Mouse (Mus musculus): Measurements from ENCODE around the gene Crlf1. TPM values are rescaled to one million over a fixed set of nuclear protein-coding genes. Genes with fewer than 3 reads are reported as not detected.

Gene Crlf1
- polyA plus RNA-seq, 1 experiment: 3.4 TPM

DNA sequence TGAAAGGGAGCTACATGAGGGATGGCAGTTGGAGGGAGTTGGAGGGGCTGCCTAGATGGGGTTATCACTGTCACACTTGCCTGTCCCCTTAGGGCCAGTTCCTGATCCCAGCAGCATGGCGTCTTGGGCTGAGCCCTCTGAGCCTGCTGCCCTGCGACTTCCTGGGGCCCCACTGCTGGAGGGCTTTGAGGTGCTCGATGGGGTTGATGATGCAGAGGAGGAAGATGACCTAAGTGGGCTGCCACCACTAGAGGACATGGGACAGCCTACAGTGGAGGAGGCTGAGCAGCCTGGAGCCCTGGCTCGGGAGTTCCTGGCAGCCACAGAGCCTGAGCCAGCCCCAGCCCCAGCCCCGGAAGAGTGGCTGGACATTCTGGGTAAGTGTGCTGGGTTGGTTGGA is 36.3 kb downstream of the Crlf1 start:
- Histone ChIP-seq H3K4me3 (ENCODE audit: extremely low read depth, insufficient read depth, insufficient read length) (no peak overlapping the region), H3K27ac (ENCODE audit: insufficient read depth, low read length) (no peak overlapping the region)
- TF ChIP-seq CTCF (IDR thresholded peaks at IDR 0.05; ENCODE audit: extremely low read depth, insufficient read depth, insufficient read length, insufficient replicate concordance) (no peak), POLR2A (IDR thresholded peaks at IDR 0.05; ENCODE audit: low read depth, low read length) (no peak)

DNA sequence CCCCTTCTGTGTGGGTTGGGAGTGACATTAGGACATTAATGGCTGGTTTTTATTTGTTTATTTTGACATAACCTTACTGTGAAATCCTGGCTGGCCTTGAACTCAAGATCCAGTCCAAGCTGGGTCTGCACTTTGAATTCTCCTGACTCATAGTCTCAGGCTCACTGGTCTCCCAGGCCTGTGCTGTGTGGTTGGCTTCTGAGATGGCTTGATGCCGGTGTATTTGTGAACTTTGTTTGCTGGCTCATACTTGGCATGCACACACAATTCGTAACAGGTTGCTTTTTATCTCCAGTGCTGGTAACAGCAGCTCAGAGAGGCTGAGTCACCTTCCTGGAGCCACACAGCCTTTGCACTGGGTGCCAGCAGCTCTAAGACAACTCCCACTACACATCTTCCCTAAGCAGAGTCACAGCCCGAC is 36.8 kb downstream of the Crlf1 start:
- no peak for DNase-seq (ENCODE audit: low read depth in 1 of 2, low spot score in 2 of 2)
- WGBS: 88% methylated on average over 3 of the region's 3 CpGs
- no peak for TF ChIP-seq POLR2A (IDR thresholded peaks at IDR 0.05; ENCODE audit: low read depth, low read length)
- TF ChIP-seq CTCF (IDR thresholded peaks at IDR 0.05; ENCODE audit: extremely low read depth, insufficient read depth, insufficient read length, insufficient replicate concordance): no peak
- Histone ChIP-seq H3K27me3 (ENCODE audit: control insufficient read depth, insufficient read depth, low read length) (no peaks in the 10 kb centered on the region), H3K4me1 (ENCODE audit: control insufficient read depth, insufficient read depth, insufficient read length) (peaks cover 6% of the 10 kb centered on the region; the same call in 1 of the 2 replicates), H3K27ac (ENCODE audit: insufficient read depth, low read length) (no peak overlapping the region), H3K4me3 (ENCODE audit: extremely low read depth, insufficient read depth, insufficient read length) (no peak overlapping the region), H3K36me3 (ENCODE audit: control insufficient read depth, insufficient read depth, low read length) (peaks cover 32% of the 10 kb centered on the region)

More for the DNA sequence above, 36.3 kb downstream of the Crlf1 start:
- H3K27me3 ChIP-seq (ENCODE audit: control insufficient read depth, insufficient read depth, low read length): no peaks in the 10 kb centered on the region
- peaks cover 6% of the 10 kb centered on the region; the same call in 1 of the 2 replicates for H3K4me1 ChIP-seq (ENCODE audit: control insufficient read depth, insufficient read depth, insufficient read length)
- H3K36me3 ChIP-seq (ENCODE audit: control insufficient read depth, insufficient read depth, low read length): peaks cover 27% of the 10 kb centered on the region
- 45% methylated on average over 5 of the region's 5 CpGs for WGBS
- DNase-seq (ENCODE audit: low read depth in 1 of 2, low spot score in 2 of 2): no peak

DNA sequence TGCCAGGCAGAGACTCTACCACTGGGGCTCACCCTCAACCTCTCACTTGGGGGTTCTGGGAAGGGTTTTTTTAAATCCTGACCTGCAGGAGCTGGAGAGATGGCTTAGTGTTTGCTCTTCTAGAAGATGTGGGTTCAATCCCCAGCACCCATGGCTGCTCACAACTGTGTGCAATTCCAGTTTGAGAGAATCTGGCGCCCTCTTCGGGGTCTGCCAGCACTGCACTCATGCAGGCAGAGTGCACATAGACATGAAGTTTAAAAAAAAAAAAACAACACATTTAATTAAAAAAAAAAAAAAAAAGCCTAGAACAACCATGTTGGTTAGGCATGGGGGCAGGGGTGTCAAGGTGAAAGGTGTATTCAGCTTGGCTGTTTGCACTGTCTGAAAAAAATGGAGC is 37.4 kb downstream of the Crlf1 start:
- Histone ChIP-seq H3K27ac (ENCODE audit: insufficient read depth, low read length) (no peak overlapping the region), H3K27me3 (ENCODE audit: control insufficient read depth, insufficient read depth, low read length) (no peaks in the 10 kb centered on the region), H3K36me3 (ENCODE audit: control insufficient read depth, insufficient read depth, low read length) (peaks cover 32% of the 10 kb centered on the region), H3K4me1 (ENCODE audit: control insufficient read depth, insufficient read depth, insufficient read length) (peaks cover 6% of the 10 kb centered on the region; the same call in 1 of the 2 replicates), H3K4me3 (ENCODE audit: extremely low read depth, insufficient read depth, insufficient read length) (no peak overlapping the region)
- 91% methylated on average over 2 of the region's 2 CpGs for WGBS
- DNase-seq (ENCODE audit: low read depth in 1 of 2, low spot score in 2 of 2): no peak
- TF ChIP-seq POLR2A (IDR thresholded peaks at IDR 0.05; ENCODE audit: low read depth, low read length): no peak
- no peak for TF ChIP-seq CTCF (IDR thresholded peaks at IDR 0.05; ENCODE audit: extremely low read depth, insufficient read depth, insufficient read length, insufficient replicate concordance)

DNA sequence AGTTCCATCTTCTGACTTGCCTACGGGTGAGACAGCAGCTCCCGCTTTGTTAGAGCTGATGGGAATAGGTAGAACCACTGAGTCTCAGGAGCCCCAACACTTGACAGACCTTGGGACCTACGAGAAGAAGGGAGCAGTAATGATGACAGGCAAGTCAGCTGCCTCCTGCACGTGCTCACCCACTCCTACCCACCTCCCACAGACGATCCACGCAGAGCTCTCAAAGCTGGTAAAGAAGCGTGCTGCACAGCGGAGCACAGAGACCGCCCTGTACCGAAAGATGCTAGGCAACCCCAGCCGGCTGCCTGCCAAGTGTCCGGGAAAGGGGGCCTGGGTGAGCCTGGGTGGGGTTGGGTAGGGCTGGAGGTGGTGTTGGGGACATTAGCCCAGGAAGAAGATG is 41.3 kb downstream of the Crlf1 start:
- no peak overlapping the region for H3K4me3 ChIP-seq (ENCODE audit: extremely low read depth, insufficient read depth, insufficient read length)
- 96% methylated on average over 12 of the region's 12 CpGs for WGBS
- TF ChIP-seq POLR2A (IDR thresholded peaks at IDR 0.05; ENCODE audit: low read depth, low read length) (no peak), CTCF (IDR thresholded peaks at IDR 0.05; ENCODE audit: extremely low read depth, insufficient read depth, insufficient read length, insufficient replicate concordance) (no peak)
- H3K4me1 ChIP-seq (ENCODE audit: control insufficient read depth, insufficient read depth, insufficient read length): peaks cover 8% of the 10 kb centered on the region; the same call in 1 of the 2 replicates
- DNase-seq (ENCODE audit: low read depth in 1 of 2, low spot score in 2 of 2): no peak
- no peaks in the 10 kb centered on the region for H3K27me3 ChIP-seq (ENCODE audit: control insufficient read depth, insufficient read depth, low read length)
- no peak overlapping the region for H3K27ac ChIP-seq (ENCODE audit: insufficient read depth, low read length)
- peaks cover 32% of the 10 kb centered on the region for H3K36me3 ChIP-seq (ENCODE audit: control insufficient read depth, insufficient read depth, low read length)

DNA sequence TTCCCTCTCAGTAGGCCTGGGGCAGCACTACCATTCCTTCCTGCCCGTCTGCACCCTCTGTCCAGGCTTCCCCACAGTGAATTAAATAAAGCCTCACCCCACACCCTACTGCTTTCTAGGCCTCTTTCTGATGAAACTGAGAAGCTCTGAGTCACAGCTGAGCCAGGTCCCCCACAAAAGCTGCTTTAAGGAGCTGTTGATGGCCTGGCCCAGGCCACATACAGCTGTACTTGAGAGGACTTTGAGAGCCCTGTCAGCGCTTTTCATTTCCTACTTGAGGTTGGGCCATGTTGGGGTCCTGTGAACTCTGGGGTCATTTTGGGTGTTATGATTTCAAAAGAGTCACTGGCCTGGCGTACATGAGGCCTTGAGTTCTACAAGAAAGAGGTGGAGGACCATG is 42.3 kb downstream of the Crlf1 start:
- Histone ChIP-seq H3K27ac (ENCODE audit: insufficient read depth, low read length) (no peak overlapping the region), H3K4me3 (ENCODE audit: extremely low read depth, insufficient read depth, insufficient read length) (no peak overlapping the region), H3K27me3 (ENCODE audit: control insufficient read depth, insufficient read depth, low read length) (no peaks in the 10 kb centered on the region), H3K36me3 (ENCODE audit: control insufficient read depth, insufficient read depth, low read length) (peaks cover 29% of the 10 kb centered on the region), H3K4me1 (ENCODE audit: control insufficient read depth, insufficient read depth, insufficient read length) (peaks cover 8% of the 10 kb centered on the region; the same call in 1 of the 2 replicates)
- no peak for DNase-seq (ENCODE audit: low read depth in 1 of 2, low spot score in 2 of 2)
- 93% methylated on average over 3 of the region's 3 CpGs for WGBS
- TF ChIP-seq POLR2A (IDR thresholded peaks at IDR 0.05; ENCODE audit: low read depth, low read length) (no peak), CTCF (IDR thresholded peaks at IDR 0.05; ENCODE audit: extremely low read depth, insufficient read depth, insufficient read length, insufficient replicate concordance) (no peak)

DNA sequence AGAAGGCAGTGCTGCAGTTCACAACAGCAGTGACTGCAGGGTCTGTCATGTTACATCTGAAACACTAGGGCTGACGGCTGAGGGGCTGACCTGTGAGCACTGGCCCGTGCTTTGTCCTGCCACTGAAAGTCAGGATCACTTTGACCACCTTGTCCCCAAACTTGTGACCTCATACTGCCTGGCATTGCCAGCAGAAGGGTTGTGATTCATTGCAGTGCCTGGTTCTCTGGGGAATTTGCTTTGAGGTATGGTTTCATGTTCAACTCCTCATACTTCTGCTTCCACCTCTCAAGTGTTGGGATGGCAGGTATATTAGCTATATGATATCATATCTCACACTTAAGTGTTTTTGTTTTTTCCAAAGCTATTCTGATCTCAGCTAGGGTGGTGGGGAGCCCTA is 42.7 kb downstream of the Crlf1 start:
- no peaks in the 10 kb centered on the region for H3K27me3 ChIP-seq (ENCODE audit: control insufficient read depth, insufficient read depth, low read length)
- H3K36me3 ChIP-seq (ENCODE audit: control insufficient read depth, insufficient read depth, low read length): peaks cover 28% of the 10 kb centered on the region
- WGBS: 95% methylated on average over 2 of the region's 2 CpGs
- no peak overlapping the region for H3K4me3 ChIP-seq (ENCODE audit: extremely low read depth, insufficient read depth, insufficient read length)
- no peak overlapping the region for H3K27ac ChIP-seq (ENCODE audit: insufficient read depth, low read length)
- peaks cover 13% of the 10 kb centered on the region; the same call in 1 of the 2 replicates for H3K4me1 ChIP-seq (ENCODE audit: control insufficient read depth, insufficient read depth, insufficient read length)
- no peak for DNase-seq (ENCODE audit: low read depth in 1 of 2, low spot score in 2 of 2)
- TF ChIP-seq POLR2A (IDR thresholded peaks at IDR 0.05; ENCODE audit: low read depth, low read length) (no peak), CTCF (IDR thresholded peaks at IDR 0.05; ENCODE audit: extremely low read depth, insufficient read depth, insufficient read length, insufficient replicate concordance) (no peak)

DNA sequence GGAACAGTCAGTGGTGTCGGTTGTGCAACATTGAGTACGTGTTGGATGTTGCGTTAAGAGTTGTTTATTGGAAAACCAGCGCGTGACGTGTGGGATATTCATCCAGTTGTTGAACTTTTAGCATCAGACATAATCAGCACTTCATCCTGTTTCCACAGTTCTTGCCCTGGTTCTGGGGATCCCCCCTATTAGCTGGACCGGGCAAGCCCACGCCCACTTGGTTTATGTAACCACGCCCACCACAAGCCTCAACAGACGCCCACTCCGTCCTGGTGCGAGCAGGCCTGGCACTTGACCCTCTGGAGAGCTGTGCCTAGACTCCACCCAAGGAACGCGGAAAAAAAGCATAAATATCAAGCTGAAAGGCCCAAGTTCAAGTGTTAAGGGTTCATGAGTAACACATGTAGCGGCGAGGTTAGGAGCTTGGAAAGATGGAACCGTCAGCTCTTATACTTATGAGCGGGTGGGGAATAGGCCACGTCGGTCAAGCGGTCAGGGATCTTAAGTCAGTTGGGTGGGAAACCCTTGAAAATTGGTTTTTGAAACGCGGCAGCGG is 45.1 kb downstream of the Crlf1 start:
- H3K27ac ChIP-seq (ENCODE audit: insufficient read depth, low read length): peak overlapping the region; percentile 74
- WGBS: 21% methylated on average over 24 of the region's 24 CpGs

More for the DNA sequence above, 45.1 kb downstream of the Crlf1 start:
- H3K36me3 ChIP-seq (ENCODE audit: control insufficient read depth, insufficient read depth, low read length): peaks cover 10% of the 10 kb centered on the region
- H3K4me3 ChIP-seq (ENCODE audit: extremely low read depth, insufficient read depth, insufficient read length): peak overlapping the region; percentile 67
- no peaks in the 10 kb centered on the region for H3K27me3 ChIP-seq (ENCODE audit: control insufficient read depth, insufficient read depth, low read length)
- H3K4me1 ChIP-seq (ENCODE audit: control insufficient read depth, insufficient read depth, insufficient read length): peaks cover 13% of the 10 kb centered on the region; the same call in 1 of the 2 replicates
- peak in 1 of 2 experiments; percentile 53 for DNase-seq (ENCODE audit: low read depth in 1 of 2, low spot score in 2 of 2)
- no peak for TF ChIP-seq CTCF (IDR thresholded peaks at IDR 0.05; ENCODE audit: extremely low read depth, insufficient read depth, insufficient read length, insufficient replicate concordance)
- no peak for TF ChIP-seq POLR2A (IDR thresholded peaks at IDR 0.05; ENCODE audit: low read depth, low read length)

Data from spleen, adult 2 months (tissue).